Mouse (Mus musculus): ENCODE measurements around the gene Cp. TPM values are rescaled to one million over a fixed set of nuclear protein-coding genes. Genes with fewer than 3 reads are reported as not detected.
"Not testable (repeated sequence)": the region's sequence is repeated elsewhere in the genome, so short reads cannot be mapped to it uniquely, and the experiment has no call there.

Cp gene
- polyA plus RNA-seq (2014; fragmentation: Nextera tagmentation; extraction: Ambion mirVana), result 0.89 and 1.1 TPM in 2 replicates

GRCm38 (mm10) chr3:19956885-19957284, at the start of gene Cp:
Gene Cp (plus strand): TSS chr3:19957054.
- 31% methylated on average over 5 of the region's 5 CpGs for WGBS
- ATAC-seq (ENCODE audit: insufficient read depth) (no peak), DNase-seq (peak; percentile 41)
- no peaks in the 10 kb centered on the region for H3K36me3 ChIP-seq (ENCODE audit: insufficient read depth)
- H3K9ac ChIP-seq, result no peak within 1 kb of the TSS
- no peak within 1 kb of the TSS for H3K4me2 ChIP-seq
- no peaks in the 10 kb centered on the region for H3K27me3 ChIP-seq (ENCODE audit: insufficient read depth, low read length)
- 0 out of 2 replicates have a peak, but pooled peaks cover 3% of the 10 kb centered on the region for H3K4me1 ChIP-seq (ENCODE audit: insufficient read depth)
- H3K9me3 ChIP-seq (ENCODE audit: low read depth, low read length), result no peaks in the 10 kb centered on the region
- H3K4me3 ChIP-seq (ENCODE audit: low read depth, low read length), result no peak within 1 kb of the TSS
- peak within 1 kb of the TSS; percentile 48; the same call in 1 of the 2 replicates for H3K27ac ChIP-seq (ENCODE audit: low read depth)
- no peak for TF ChIP-seq CTCF (IDR thresholded peaks at IDR 0.05; ENCODE audit: low read depth)

GRCm38 (mm10) chr3:19948552-19948951, 8.3 kb upstream of the Cp start:
- no peak for TF ChIP-seq CTCF (IDR thresholded peaks at IDR 0.05; ENCODE audit: low read depth)
- no peak overlapping the region for H3K9ac ChIP-seq
- no peak for DNase-seq
- H3K27me3 ChIP-seq (ENCODE audit: insufficient read depth, low read length), result no peaks in the 10 kb centered on the region
- 0 out of 2 replicates have a peak, but pooled peaks cover 3% of the 10 kb centered on the region for H3K4me1 ChIP-seq (ENCODE audit: insufficient read depth)
- no peak overlapping the region for H3K27ac ChIP-seq (ENCODE audit: low read depth)
- no peaks in the 10 kb centered on the region for H3K36me3 ChIP-seq (ENCODE audit: insufficient read depth)
- H3K9me3 ChIP-seq (ENCODE audit: low read depth, low read length), result no peaks in the 10 kb centered on the region
- H3K4me2 ChIP-seq, result no peak overlapping the region
- H3K4me3 ChIP-seq (ENCODE audit: low read depth, low read length), result no peak overlapping the region
- ATAC-seq (ENCODE audit: insufficient read depth), result no peak

- H3K9me3 ChIP-seq (ENCODE audit: low read depth, low read length); H3K9ac ChIP-seq; ATAC-seq (ENCODE audit: insufficient read depth); H3K27me3 ChIP-seq (ENCODE audit: insufficient read depth, low read length); H3K27ac ChIP-seq (ENCODE audit: low read depth); H3K4me2 ChIP-seq; H3K4me1 ChIP-seq (ENCODE audit: insufficient read depth); H3K4me3 ChIP-seq (ENCODE audit: low read depth, low read length); DNase-seq; H3K36me3 ChIP-seq (ENCODE audit: insufficient read depth): not testable (repeated sequence)
- 84% methylated on average over 1 of the region's 1 CpGs for WGBS
These were observed 7.5 kb upstream of the Cp start for GRCm38 (mm10) chr3:19949401-19949800.

GRCm38 (mm10) chr3:19953425-19953824, 3.4 kb upstream of the Cp start:
- ATAC-seq (ENCODE audit: insufficient read depth), result peak; percentile 12; the same call in 1 of the 2 replicates
- H3K9me3 ChIP-seq (ENCODE audit: low read depth, low read length), result no peaks in the 10 kb centered on the region
- no peak for TF ChIP-seq CTCF (IDR thresholded peaks at IDR 0.05; ENCODE audit: low read depth)
- H3K36me3 ChIP-seq (ENCODE audit: insufficient read depth), result no peaks in the 10 kb centered on the region
- no peak overlapping the region for H3K4me3 ChIP-seq (ENCODE audit: low read depth, low read length)
- H3K9ac ChIP-seq, result no peak overlapping the region
- H3K27ac ChIP-seq (ENCODE audit: low read depth), result peak overlapping the region; percentile 44; the same call in 1 of the 2 replicates
- no peaks in the 10 kb centered on the region for H3K27me3 ChIP-seq (ENCODE audit: insufficient read depth, low read length)
- 0 out of 2 replicates have a peak, but pooled peaks cover 3% of the 10 kb centered on the region for H3K4me1 ChIP-seq (ENCODE audit: insufficient read depth)
- 53% methylated on average over 1 of the region's 1 CpGs for WGBS
- no peak for DNase-seq
- no peak overlapping the region for H3K4me2 ChIP-seq

GRCm38 (mm10) chr3:19953865-19954264, 3.0 kb upstream of the Cp start:
- Histone ChIP-seq H3K9me3 (ENCODE audit: low read depth, low read length) (no peaks in the 10 kb centered on the region), H3K4me3 (ENCODE audit: low read depth, low read length) (no peak overlapping the region), H3K4me1 (ENCODE audit: insufficient read depth) (0 out of 2 replicates have a peak, but pooled peaks cover 3% of the 10 kb centered on the region), H3K9ac (no peak overlapping the region), H3K27me3 (ENCODE audit: insufficient read depth, low read length) (no peaks in the 10 kb centered on the region), H3K27ac (ENCODE audit: low read depth) (no peak overlapping the region), H3K36me3 (ENCODE audit: insufficient read depth) (no peaks in the 10 kb centered on the region), H3K4me2 (no peak overlapping the region)
- DNase-seq (peak; percentile 84), ATAC-seq (ENCODE audit: insufficient read depth) (peak; percentile 93)
- 29% methylated on average over 3 of the region's 3 CpGs for WGBS
- TF ChIP-seq CTCF (IDR thresholded peaks at IDR 0.05; ENCODE audit: low read depth), result no peak

- no peaks in the 10 kb centered on the region for H3K9me3 ChIP-seq (ENCODE audit: low read depth, low read length)
- H3K36me3 ChIP-seq (ENCODE audit: insufficient read depth), result no peaks in the 10 kb centered on the region
- DNase-seq, result peak; percentile 46
- H3K27ac ChIP-seq (ENCODE audit: low read depth), result no peak overlapping the region
- H3K4me1 ChIP-seq (ENCODE audit: insufficient read depth), result 0 out of 2 replicates have a peak, but pooled peaks cover 3% of the 10 kb centered on the region
- H3K4me3 ChIP-seq (ENCODE audit: low read depth, low read length), result no peak overlapping the region
- no peak for TF ChIP-seq CTCF (IDR thresholded peaks at IDR 0.05; ENCODE audit: low read depth)
- no peak overlapping the region for H3K9ac ChIP-seq
- H3K27me3 ChIP-seq (ENCODE audit: insufficient read depth, low read length), result no peaks in the 10 kb centered on the region
- ATAC-seq (ENCODE audit: insufficient read depth), result no peak
- no peak overlapping the region for H3K4me2 ChIP-seq
These were observed 1.2 kb downstream of the Cp start for GRCm38 (mm10) chr3:19958031-19958430.

GRCm38 (mm10) chr3:19958983-19959382, 2.1 kb downstream of the Cp start:
- 72% methylated on average over 1 of the region's 1 CpGs for WGBS
- H3K4me2 ChIP-seq, result no peak overlapping the region
- no peak overlapping the region for H3K27ac ChIP-seq (ENCODE audit: low read depth)
- TF ChIP-seq CTCF (IDR thresholded peaks at IDR 0.05; ENCODE audit: low read depth), result no peak
- no peak for DNase-seq
- H3K36me3 ChIP-seq (ENCODE audit: insufficient read depth), result no peaks in the 10 kb centered on the region
- no peaks in the 10 kb centered on the region for H3K27me3 ChIP-seq (ENCODE audit: insufficient read depth, low read length)
- no peaks in the 10 kb centered on the region for H3K4me1 ChIP-seq (ENCODE audit: insufficient read depth)
- no peaks in the 10 kb centered on the region for H3K9me3 ChIP-seq (ENCODE audit: low read depth, low read length)
- ATAC-seq (ENCODE audit: insufficient read depth), result no peak
- H3K9ac ChIP-seq, result no peak overlapping the region
- H3K4me3 ChIP-seq (ENCODE audit: low read depth, low read length), result no peak overlapping the region

Data from lung, embryonic 14.5 days (tissue).